Mouse (Mus musculus): Measurements from ENCODE around the gene Rapgef4.

- TF ChIP-seq HCFC1 (IDR thresholded peaks at IDR 0.05; ENCODE audit: borderline replicate concordance, insufficient read depth, low read length): no peak
- 0 out of 2 replicates have a peak, but pooled peaks have one; percentile 14 for TF ChIP-seq ZC3H11A (IDR thresholded peaks at IDR 0.05; ENCODE audit: borderline replicate concordance, low read depth, low read length)
- peak; percentile 71; the same call in 1 of the 2 replicates for TF ChIP-seq MAFK (IDR thresholded peaks at IDR 0.05; ENCODE audit: insufficient read depth, low read depth, low read length)
- no peak for TF ChIP-seq ZNF384 (IDR thresholded peaks at IDR 0.05; ENCODE audit: low read depth, low read length)
- no peak for TF ChIP-seq CHD2 (IDR thresholded peaks at IDR 0.05; ENCODE audit: low read depth, low read length)
These were observed 54.6 kb downstream of the Rapgef4 start for GRCm38 (mm10) chr2:72035616-72036015.

Data from ES-E14 (cell line).